Mouse (Mus musculus) ES-Bruce4 (cell line): Measurements from ENCODE around the gene Hcls1. TPM values are rescaled to one million over a fixed set of nuclear protein-coding genes. Genes with fewer than 3 reads are reported as not detected.

Experiments
- H3K27ac ChIP-seq: 2 replicates; pipeline ENCODE4 v1.5.1; 2012; ENCODE audit warnings: low read length, inconsistent platforms; ENCODE audit not compliant: insufficient read depth
- H3K27me3 ChIP-seq: 2 replicates; pipeline ENCODE4 v1.6.1; 2012; ENCODE audit warnings: mild to moderate bottlenecking, low read length, inconsistent platforms; ENCODE audit not compliant: control insufficient read depth, poor library complexity, insufficient read depth, severe bottlenecking
- H3K36me3 ChIP-seq: 2 replicates; pipeline ENCODE4 v1.6.1; 2012; ENCODE audit warnings: inconsistent platforms, mild to moderate bottlenecking, low read length, moderate library complexity; ENCODE audit not compliant: control insufficient read depth, poor library complexity, insufficient read depth, severe bottlenecking
- H3K4me1 ChIP-seq: one replicate; pipeline ENCODE4 v1.8.1; 2011; ENCODE audit warnings: low read length; ENCODE audit not compliant: control insufficient read depth, insufficient read depth
- H3K4me3 ChIP-seq: 2 replicates; pipeline ENCODE4 v1.5.1; 2011; ENCODE audit warnings: low read depth, mild to moderate bottlenecking, low read length
- H3K9ac ChIP-seq: 2 replicates; pipeline ENCODE4 v1.6.1; 2012; ENCODE audit warnings: low read depth, mild to moderate bottlenecking, inconsistent platforms; ENCODE audit not compliant: poor library complexity, severe bottlenecking
- H3K9me3 ChIP-seq: replicated peaks from 2 replicates; pipeline ENCODE4 v1.6.1; 2012; ENCODE audit warnings: mild to moderate bottlenecking, low read length, inconsistent platforms; ENCODE audit not compliant: control insufficient read depth, poor library complexity, insufficient read depth, severe bottlenecking
- CTCF ChIP-seq: IDR thresholded peaks from one replicate; pipeline ENCODE4 v1.8.1; 2011; ENCODE audit warnings: low read depth, low read length
- EP300 ChIP-seq: IDR thresholded peaks from 2 replicates; pipeline ENCODE4 v1.6.1; 2011; ENCODE audit warnings: low read depth, low read length; ENCODE audit not compliant: insufficient read depth
- POLR2A ChIP-seq: IDR thresholded peaks from one replicate; pipeline ENCODE4 v1.8.1; 2011; ENCODE audit warnings: low read length; ENCODE audit not compliant: insufficient read depth
- polyA plus RNA-seq: library from polyadenylated mRNA; stranded (reverse); fragments of >200 nt; gene quantifications from 2 replicates; pipeline ENCODE4 v1.2.4, GENCODE M21; 2011; ENCODE audit warnings: low read depth; ENCODE audit not compliant: missing spikeins, insufficient read depth, insufficient read length

Hcls1 gene
- polyA plus RNA-seq, 1 experiment, result not detected

- Histone ChIP-seq H3K9ac (no peak overlapping the region), H3K4me1 (no peaks in the 10 kb centered on the region), H3K27ac (no peak overlapping the region), H3K4me3 (no peak overlapping the region), H3K36me3 (peaks cover 5% of the 10 kb centered on the region; the same call in 1 of the 2 replicates), H3K27me3 (no peaks in the 10 kb centered on the region), H3K9me3 (no peaks in the 10 kb centered on the region)
- TF ChIP-seq POLR2A, result no peak
- no peak for TF ChIP-seq EP300
- TF ChIP-seq CTCF, result no peak
Measured at GRCm38 (mm10) chr16:36896712-36897111, 38.1 kb upstream of the Hcls1 start.

GRCm38 (mm10) chr16:36903156-36903555 is 31.6 kb upstream of the Hcls1 start:
- Histone ChIP-seq H3K27me3 (no peaks in the 10 kb centered on the region), H3K36me3 (peaks cover 14% of the 10 kb centered on the region), H3K9ac (no peak overlapping the region), H3K4me1 (no peaks in the 10 kb centered on the region), H3K27ac (no peak overlapping the region), H3K9me3 (0 out of 2 replicates have a peak, but pooled peaks cover 3% of the 10 kb centered on the region), H3K4me3 (no peak overlapping the region)
- TF ChIP-seq POLR2A, result no peak
- no peak for TF ChIP-seq EP300
- no peak for TF ChIP-seq CTCF

- Histone ChIP-seq H3K27ac (no peak overlapping the region), H3K4me3 (no peak overlapping the region), H3K9me3 (0 out of 2 replicates have a peak, but pooled peaks cover 2% of the 10 kb centered on the region), H3K36me3 (peaks cover 7% of the 10 kb centered on the region; the same call in 1 of the 2 replicates), H3K9ac (no peak overlapping the region), H3K27me3 (no peaks in the 10 kb centered on the region), H3K4me1 (no peaks in the 10 kb centered on the region)
- TF ChIP-seq EP300 (no peak), POLR2A (no peak), CTCF (no peak)
Measured at GRCm38 (mm10) chr16:36911909-36912308, 22.9 kb upstream of the Hcls1 start.

- no peaks in the 10 kb centered on the region for H3K27me3 ChIP-seq
- no peak for TF ChIP-seq EP300
- no peak for TF ChIP-seq POLR2A
- no peak for TF ChIP-seq CTCF
- peaks cover 7% of the 10 kb centered on the region; the same call in 1 of the 2 replicates for H3K36me3 ChIP-seq
- H3K9me3 ChIP-seq, result no peaks in the 10 kb centered on the region
- H3K4me3 ChIP-seq, result no peak overlapping the region
- H3K27ac ChIP-seq, result no peak overlapping the region
- no peaks in the 10 kb centered on the region for H3K4me1 ChIP-seq
- H3K9ac ChIP-seq, result no peak overlapping the region
Measured at GRCm38 (mm10) chr16:36912311-36912710, 22.5 kb upstream of the Hcls1 start.

GRCm38 (mm10) chr16:36914195-36914594 is 20.6 kb upstream of the Hcls1 start:
- Histone ChIP-seq H3K9me3 (no peaks in the 10 kb centered on the region), H3K4me1 (no peaks in the 10 kb centered on the region), H3K9ac (no peak overlapping the region), H3K4me3 (no peak overlapping the region), H3K36me3 (no peaks in the 10 kb centered on the region; the same call in 1 of the 2 replicates), H3K27me3 (no peaks in the 10 kb centered on the region), H3K27ac (no peak overlapping the region)
- TF ChIP-seq CTCF (no peak), EP300 (no peak), POLR2A (no peak)

GRCm38 (mm10) chr16:36918505-36918904 is 16.3 kb upstream of the Hcls1 start:
- Histone ChIP-seq H3K4me3 (no peak overlapping the region), H3K27ac (no peak overlapping the region), H3K4me1 (no peaks in the 10 kb centered on the region), H3K9ac (no peak overlapping the region), H3K9me3 (no peaks in the 10 kb centered on the region), H3K27me3 (no peaks in the 10 kb centered on the region), H3K36me3 (no peaks in the 10 kb centered on the region; the same call in 1 of the 2 replicates)
- no peak for TF ChIP-seq POLR2A
- TF ChIP-seq EP300, result no peak
- TF ChIP-seq CTCF, result no peak
